Mouse (Mus musculus) lung, postnatal 0 days (tissue): ENCODE results near the gene Slc22a23. TPM values are rescaled to one million over a fixed set of nuclear protein-coding genes. Genes with fewer than 3 reads are reported as not detected.

Experiments used
- ATAC-seq: fragments of 200-750 bp; cut with Nextera tagmentation; 2 replicates; pipeline ENCODE4 v1.8.0; 2017; ENCODE audit warnings: moderate library complexity
- DNase-seq: peaks from one replicate; pipeline ENCODE4 v3.0.0-alpha.2; 2016; ENCODE audit warnings: low spot score
- H3K27ac ChIP-seq: fragments of 300-500 bp; sonication (generic); 2 replicates; pipeline ENCODE4 v1.5.1; 2014; ENCODE audit warnings: antibody characterized with exemption, mild to moderate bottlenecking, low read length, mixed read lengths
- H3K27me3 ChIP-seq: fragments of 300-500 bp; sonication (generic); replicated peaks from 2 replicates; pipeline ENCODE4 v1.6.1; 2014; ENCODE audit warnings: low read length, mixed read lengths; ENCODE audit not compliant: insufficient read depth
- H3K36me3 ChIP-seq: fragments of 300-500 bp; sonication (generic); 2 replicates; pipeline ENCODE4 v1.6.1; 2014; ENCODE audit warnings: low read length, mixed read lengths; ENCODE audit not compliant: insufficient read depth
- H3K4me1 ChIP-seq: fragments of 300-500 bp; sonication (generic); 2 replicates; pipeline ENCODE4 v1.6.1; 2014; ENCODE audit warnings: antibody characterized with exemption, low read depth, low read length, mixed read lengths; ENCODE audit not compliant: insufficient read depth
- H3K4me2 ChIP-seq: fragments of 300-500 bp; sonication (generic); replicated peaks from 2 replicates; pipeline ENCODE4 v1.6.1; 2014; ENCODE audit warnings: low read depth, mild to moderate bottlenecking, low read length, moderate library complexity, mixed read lengths
- H3K4me3 ChIP-seq: fragments of 300-500 bp; sonication (generic); 2 replicates; pipeline ENCODE4 v1.5.1; 2014; ENCODE audit warnings: low read depth, low read length
- H3K9ac ChIP-seq: fragments of 300-500 bp; sonication (generic); replicated peaks from 2 replicates; pipeline ENCODE4 v1.6.1; 2014; ENCODE audit warnings: low read depth, mild to moderate bottlenecking
- H3K9me3 ChIP-seq: fragments of 300-500 bp; sonication (generic); 2 replicates; pipeline ENCODE4 v1.6.1; 2016; ENCODE audit warnings: low read length, mixed read lengths
- CTCF ChIP-seq: IDR thresholded peaks from 2 replicates; pipeline ENCODE4 v1.5.1; 2016; ENCODE audit warnings: antibody characterized with exemption, mild to moderate bottlenecking
- EP300 ChIP-seq: IDR thresholded peaks from 2 replicates; pipeline ENCODE4 v1.6.1; 2016; ENCODE audit warnings: antibody characterized with exemption, mild to moderate bottlenecking, control low read depth
- WGBS: fragments of 180-500 bp; shearing (Covaris S2); extraction: QIAGEN DNeasy Blood & Tissue Kit; methylation state at CpG from one replicate; pipeline ENCODE4 v1.1.7; 2014; 5-methylcytosine and 5-hydroxymethylcytosine counted together
- polyA plus RNA-seq: library from polyadenylated mRNA; unstranded; fragments of >200 nt; fragmentation: Nextera tagmentation; extraction: Ambion mirVana; gene quantifications from 2 replicates; pipeline ENCODE4 v1.2.1, GENCODE M21; 2015

Gene Slc22a23
- polyA plus RNA-seq, 1 experiment from 2014 or later = 8.1 TPM

- Histone ChIP-seq H3K36me3 (no peaks in the 10 kb centered on the region), H3K27ac (no peak overlapping the region), H3K9me3 (no peaks in the 10 kb centered on the region), H3K4me3 (no peak overlapping the region), H3K27me3 (no peaks in the 10 kb centered on the region), H3K4me2 (no peak overlapping the region), H3K4me1 (no peaks in the 10 kb centered on the region), H3K9ac (no peak overlapping the region)
- TF ChIP-seq CTCF (no peak), EP300 (no peak)
- no peak for ATAC-seq
- no peak for DNase-seq
- WGBS = 82% methylated on average over 2 of the region's 2 CpGs
Observed at GRCm38 (mm10) chr13:34305964-34306671, 38.9 kb downstream of the Slc22a23 start.

- H3K4me2 ChIP-seq = no peak overlapping the region
- TF ChIP-seq EP300 (no peak), CTCF (no peak)
- no peaks in the 10 kb centered on the region for H3K4me1 ChIP-seq
- H3K27me3 ChIP-seq = no peaks in the 10 kb centered on the region
- whole genome bisulfite sequencing = 82% methylated on average over 3 of the region's 3 CpGs
- no peak overlapping the region for H3K27ac ChIP-seq
- H3K4me3 ChIP-seq = no peak overlapping the region
- no peaks in the 10 kb centered on the region for H3K9me3 ChIP-seq
- no peak for ATAC-seq
- DNase-seq = no peak
- H3K9ac ChIP-seq = no peak overlapping the region
- H3K36me3 ChIP-seq = no peaks in the 10 kb centered on the region
Observed at GRCm38 (mm10) chr13:34304896-34305295, 40.1 kb downstream of the Slc22a23 start.

- Histone ChIP-seq H3K4me2 (no peak overlapping the region), H3K4me3 (no peak overlapping the region), H3K4me1 (no peaks in the 10 kb centered on the region), H3K27me3 (no peaks in the 10 kb centered on the region), H3K27ac (no peak overlapping the region), H3K9me3 (no peaks in the 10 kb centered on the region), H3K36me3 (no peaks in the 10 kb centered on the region), H3K9ac (no peak overlapping the region)
- no peak for ATAC-seq
- DNase-seq = no peak
- 25% methylated on average over 6 of the region's 6 CpGs for WGBS
- TF ChIP-seq EP300 (no peak), CTCF (no peak)
Observed at GRCm38 (mm10) chr13:34303386-34304016, 41.5 kb downstream of the Slc22a23 start.

- H3K9ac ChIP-seq = no peak overlapping the region
- no peaks in the 10 kb centered on the region for H3K27me3 ChIP-seq
Observed at GRCm38 (mm10) chr13:34301585-34301984, 43.4 kb downstream of the Slc22a23 start.

GRCm38 (mm10) chr13:34299351-34300333, 45.3 kb downstream of the Slc22a23 start:
- WGBS = 60% methylated on average over 7 of the region's 7 CpGs
- H3K9me3 ChIP-seq = no peaks in the 10 kb centered on the region
- H3K9ac ChIP-seq = no peak overlapping the region
- peak; percentile 14; the same call in 1 of the 2 replicates for ATAC-seq
- no peak overlapping the region for H3K4me2 ChIP-seq
- peak; percentile 35 for DNase-seq
- H3K27me3 ChIP-seq = no peaks in the 10 kb centered on the region
- peak overlapping the region; percentile 40; the same call in 1 of the 2 replicates for H3K27ac ChIP-seq
- no peak for TF ChIP-seq EP300
- TF ChIP-seq CTCF = peak; percentile 70
- no peaks in the 10 kb centered on the region for H3K36me3 ChIP-seq
- H3K4me3 ChIP-seq = no peak overlapping the region
- no peaks in the 10 kb centered on the region for H3K4me1 ChIP-seq

More at GRCm38 (mm10) chr13:34301585-34301984, 43.4 kb downstream of the Slc22a23 start:
- ATAC-seq (no peak), DNase-seq (no peak)
- Histone ChIP-seq H3K36me3 (no peaks in the 10 kb centered on the region), H3K4me1 (no peaks in the 10 kb centered on the region), H3K4me2 (no peak overlapping the region), H3K4me3 (no peak overlapping the region), H3K27ac (no peak overlapping the region), H3K9me3 (no peaks in the 10 kb centered on the region)
- TF ChIP-seq EP300 (no peak), CTCF (no peak)
- 38% methylated on average over 3 of the region's 3 CpGs for WGBS

GRCm38 (mm10) chr13:34298674-34299073, 46.3 kb downstream of the Slc22a23 start:
- no peak overlapping the region for H3K4me3 ChIP-seq
- no peak overlapping the region for H3K27ac ChIP-seq
- ATAC-seq (peak; percentile 79), DNase-seq (peak; percentile 83)
- 54% methylated on average over 5 of the region's 5 CpGs for WGBS
- H3K9ac ChIP-seq = no peak overlapping the region
- no peaks in the 10 kb centered on the region for H3K36me3 ChIP-seq
- no peaks in the 10 kb centered on the region for H3K4me1 ChIP-seq
- no peaks in the 10 kb centered on the region for H3K9me3 ChIP-seq
- H3K27me3 ChIP-seq = no peaks in the 10 kb centered on the region
- H3K4me2 ChIP-seq = no peak overlapping the region
- TF ChIP-seq CTCF (no peak), EP300 (peak; percentile 88)
